In the genomic region with DNA sequence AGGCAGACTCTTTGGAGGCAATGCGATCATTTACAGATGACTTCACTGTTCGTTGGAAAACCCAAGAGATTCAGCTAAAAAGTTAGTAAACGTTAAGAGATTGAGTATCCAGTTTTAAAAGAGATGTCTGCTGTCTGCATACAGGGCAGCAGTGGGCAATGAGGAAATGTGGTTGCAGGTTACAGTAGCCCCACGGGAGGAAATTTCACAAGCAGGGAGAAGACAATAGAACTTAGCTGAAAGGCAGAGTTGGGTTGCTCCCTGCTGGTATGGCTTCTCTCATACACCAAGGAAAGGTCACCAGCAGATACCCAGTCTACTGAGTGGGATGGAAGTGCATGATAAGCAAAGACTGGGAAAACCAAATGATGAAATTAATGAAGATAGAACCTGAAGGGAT, we compare ENCODE assay signal across 46 mouse cellular contexts. TPM values are rescaled to one million over a fixed set of nuclear protein-coding genes. Genes with fewer than 3 reads are reported as not detected.
"Had no signal": no experiment of that assay in that cellular context is flagged by ENCODE, and none has a peak within 500 bp of the region (broad histone marks: within the 10 kb centered on the region; RNA-seq: fewer than 3 reads in every experiment).

No protein-coding gene starts in this region.

- H3K4me2 ChIP-seq: heart, embryonic 11.5 days; heart, embryonic 12.5 days; heart, embryonic 13.5 days; heart, embryonic 15.5 days; hindbrain, embryonic 12.5 days; hindbrain, embryonic 13.5 days; hindbrain, embryonic 14.5 days; hindbrain, embryonic 15.5 days; intestine, embryonic 15.5 days; kidney, embryonic 15.5 days had no signal

- H3K4me3 ChIP-seq: heart, embryonic 10.5 days; heart, embryonic 12.5 days; heart, embryonic 13.5 days; heart, embryonic 15.5 days; hindbrain, embryonic 10.5 days; hindbrain, embryonic 12.5 days; hindbrain, embryonic 13.5 days; hindbrain, embryonic 15.5 days; intestine, embryonic 15.5 days; kidney, embryonic 15.5 days; layer of hippocampus, adult 2 months had no signal

- H3K9me3 ChIP-seq: heart, embryonic 10.5 days; heart, embryonic 12.5 days; heart, embryonic 13.5 days; heart, embryonic 15.5 days; hindbrain, embryonic 10.5 days; hindbrain, embryonic 12.5 days; hindbrain, embryonic 13.5 days; hindbrain, embryonic 15.5 days; intestine, embryonic 15.5 days; kidney, embryonic 15.5 days had no signal

- H3K9ac ChIP-seq: heart, embryonic 12.5 days; heart, embryonic 13.5 days; heart, embryonic 15.5 days; hindbrain, embryonic 12.5 days; hindbrain, embryonic 13.5 days; hindbrain, embryonic 14.5 days; hindbrain, embryonic 15.5 days; intestine, embryonic 15.5 days; kidney, embryonic 15.5 days had no signal

- H3K27ac ChIP-seq: heart, embryonic 10.5 days; heart, embryonic 13.5 days; heart, embryonic 15.5 days; hindbrain, embryonic 10.5 days; hindbrain, embryonic 12.5 days; hindbrain, embryonic 13.5 days; hindbrain, embryonic 14.5 days; hindbrain, embryonic 15.5 days; hindbrain, postnatal 0 days; intestine, embryonic 15.5 days; kidney, embryonic 15.5 days; kidney, postnatal 0 days; layer of hippocampus, adult 2 months had no signal

- H3K4me1 ChIP-seq: heart, embryonic 10.5 days; heart, embryonic 12.5 days; heart, embryonic 13.5 days; heart, embryonic 15.5 days; hindbrain, embryonic 10.5 days; hindbrain, embryonic 12.5 days; hindbrain, embryonic 13.5 days; hindbrain, embryonic 15.5 days; intestine, embryonic 15.5 days; kidney, embryonic 15.5 days had no signal

- DNase-seq: heart, postnatal 10 days; heart, postnatal 14 days; heart, postnatal 36 days; heart, postnatal 4 days; kidney, adult 11 months; kidney, adult 18-20 months; kidney, adult 2 months; kidney, adult 8-10 months; kidney, adult 9 months; kidney, postnatal 10 days; kidney, postnatal 14 days; kidney, postnatal 25 days; kidney, postnatal 36 days; kidney, postnatal 4 days; layer of hippocampus, adult 9-11 months; layer of hippocampus, postnatal 36 days had no signal

- ATAC-seq: hindbrain, embryonic 16.5 days; hindbrain, postnatal 0 days; inflammation-experienced regulatory T-cells, adult 6 months; intestine, embryonic 15.5 days; intestine, embryonic 16.5 days; intestine, postnatal 0 days had no signal

- H3K27me3 ChIP-seq: heart, embryonic 12.5 days; heart, embryonic 13.5 days; heart, embryonic 15.5 days; hindbrain, embryonic 12.5 days; hindbrain, embryonic 13.5 days; hindbrain, embryonic 15.5 days; intestine, embryonic 15.5 days; kidney, embryonic 15.5 days had no signal

RNA-seq across cellular contexts. Expression of a gene that starts 38.0 kb away (rescaled TPM):
- total RNA-seq: heart, postnatal 4 days; hematopoietic stem cell, adult 5-6 weeks had no signal
- polyA plus RNA-seq: heart, embryonic 10.5 days; heart, embryonic 11.5 days; intestine, postnatal 0 days had no signal

RNA-seq across cellular contexts. Expression of a gene that starts 57.5 kb away (rescaled TPM):
- total RNA-seq: heart, postnatal 10 days; heart, postnatal 14 days; heart, postnatal 25 days; heart, postnatal 36 days; heart, postnatal 4 days; hematopoietic stem cell, adult 5-6 weeks; hindbrain, postnatal 0 days; layer of hippocampus, adult 18-20 months; layer of hippocampus, adult 2 months; layer of hippocampus, adult 8-10 months; layer of hippocampus, postnatal 14 days; layer of hippocampus, postnatal 25 days; layer of hippocampus, postnatal 36 days had no signal
- polyA plus RNA-seq: heart, embryonic 11.5 days; heart, embryonic 12.5 days; heart, embryonic 14.5 days; heart, embryonic 15.5 days; heart, postnatal 0 days; hindbrain, embryonic 10.5 days; hindbrain, embryonic 11.5 days; hindbrain, embryonic 12.5 days; hindbrain, embryonic 13.5 days; hindbrain, embryonic 14.5 days; hindbrain, embryonic 15.5 days; inflammation-experienced regulatory T-cells, adult 6 months; intestine, embryonic 14.5 days; large intestine, adult 2 months had no signal
